Mouse (Mus musculus) G1E (cell line): Measurements from ENCODE around the gene Fxyd7. TPM values are rescaled to one million over a fixed set of nuclear protein-coding genes. Genes with fewer than 3 reads are reported as not detected.

Experiments
- ATAC-seq: 2 replicates; pipeline ENCODE4 v1.8.0; 2016; ENCODE audit warnings: mild to moderate bottlenecking; ENCODE audit not compliant: insufficient number of reproducible peaks, poor library complexity, low FRiP score, severe bottlenecking; ENCODE audit errors: extremely low read depth
- DNase-seq: peaks from one replicate; pipeline ENCODE4 v3.0.0; 2012; ENCODE audit warnings: low spot score
- H3K27me3 ChIP-seq: 2 replicates; pipeline ENCODE4 v1.6.1; 2012; ENCODE audit warnings: mild to moderate bottlenecking, low read length, inconsistent platforms; ENCODE audit not compliant: insufficient read depth
- H3K36me3 ChIP-seq: replicated peaks from 2 replicates; pipeline ENCODE3; 2012; ENCODE audit warnings: mild to moderate bottlenecking, inconsistent platforms
- H3K4me1 ChIP-seq: 2 replicates; pipeline ENCODE4 v1.6.1; 2012; ENCODE audit warnings: low read depth, low read length, inconsistent platforms, mixed read lengths; ENCODE audit not compliant: insufficient read depth
- H3K4me3 ChIP-seq: 2 replicates; pipeline ENCODE4 v1.5.1; 2012; ENCODE audit warnings: low read depth, mild to moderate bottlenecking, inconsistent platforms, low read length, moderate library complexity, mixed read lengths
- H3K9me3 ChIP-seq: replicated peaks from 2 replicates; pipeline ENCODE4 v1.6.1; 2012; ENCODE audit warnings: inconsistent platforms
- CTCF ChIP-seq: IDR thresholded peaks from 2 replicates; pipeline ENCODE4 v1.5.1; 2012; ENCODE audit warnings: low read depth, low read length, inconsistent platforms, mixed read lengths
- GATA1 ChIP-seq: IDR thresholded peaks from 2 replicates; pipeline ENCODE4 v1.6.1; 2012; ENCODE audit warnings: borderline replicate concordance, low read length, inconsistent platforms, mixed read lengths
- GATA2 ChIP-seq: IDR thresholded peaks from 2 replicates; pipeline ENCODE4 v1.6.1; 2012; ENCODE audit warnings: low read depth, low read length, inconsistent platforms, borderline replicate concordance
- POLR2AphosphoS5 ChIP-seq: IDR thresholded peaks from 2 replicates; pipeline ENCODE4 v1.6.1; 2012; ENCODE audit warnings: low read depth, low read length, inconsistent platforms; ENCODE audit not compliant: insufficient replicate concordance
- TAL1 ChIP-seq: conservative IDR thresholded peaks from 2 replicates; pipeline ENCODE4 v1.6.1; 2012; ENCODE audit warnings: low read depth, low read length, inconsistent platforms, mixed read lengths
- polyA plus RNA-seq: library from polyadenylated mRNA; stranded (reverse); fragments of >175 nt; gene quantifications from 2 replicates; pipeline ENCODE4 v1.2.3, GENCODE M21; 2012
- total RNA-seq, 2 experiments: library from RNA; stranded (forward) in 1 of 2; stranded (reverse) in 1 of 2; fragments of 200-1000 nt in 1 of 2; fragments of >200 nt in 1 of 2; fragmentation: Nextera tagmentation in 1 of 2; gene quantifications; 2 replicates each; pipeline ENCODE4 v1.2.3; 2014 to 2017

The Fxyd7 gene
- total and polyA plus RNA-seq, 3 experiments: not detected

DNA sequence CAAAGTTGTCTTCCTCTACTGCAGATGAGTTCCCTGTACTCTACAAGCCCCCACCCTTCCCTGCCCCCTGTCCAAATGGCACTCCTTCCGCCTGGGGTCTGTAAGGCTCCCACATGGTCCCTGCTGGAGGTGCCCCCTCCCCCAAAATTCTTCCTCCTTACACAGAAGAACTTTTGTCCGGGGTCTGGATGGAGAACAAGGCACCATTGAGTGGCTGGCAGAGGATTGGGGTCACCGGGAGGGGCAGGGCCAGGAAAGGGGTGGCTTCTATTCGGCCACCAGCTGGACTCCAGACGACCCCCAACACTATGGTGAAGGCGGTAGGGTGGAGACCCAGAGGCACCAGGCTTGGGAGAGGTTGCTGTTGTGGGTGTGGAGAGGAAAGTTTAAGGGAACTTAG, 26.2 kb upstream of the Fxyd7 start:
- TF ChIP-seq TAL1 (no peak), POLR2AphosphoS5 (no peak), GATA1 (no peak), GATA2 (no peak), CTCF (no peak)
- no peaks in the 10 kb centered on the region for H3K27me3 ChIP-seq
- H3K4me1 ChIP-seq: no peaks in the 10 kb centered on the region
- no peak overlapping the region for H3K4me3 ChIP-seq
- H3K9me3 ChIP-seq: peaks cover 14% of the 10 kb centered on the region
- no peaks in the 10 kb centered on the region for H3K36me3 ChIP-seq
- DNase-seq (no peak), ATAC-seq (no peak)

GRCm38 (mm10) chr7:31076492-31076891, 25.2 kb upstream of the Fxyd7 start, which contains the start of gene Fxyd3:
TSS of gene Fxyd3 (minus strand) at chr7:31076704.
- Histone ChIP-seq H3K27me3 (no peaks in the 10 kb centered on the region), H3K4me3 (no peak within 1 kb of the TSS), H3K36me3 (no peaks in the 10 kb centered on the region), H3K9me3 (peaks cover 12% of the 10 kb centered on the region), H3K4me1 (no peaks in the 10 kb centered on the region)
- TF ChIP-seq CTCF (no peak), POLR2AphosphoS5 (no peak), GATA1 (no peak), TAL1 (no peak), GATA2 (no peak)
- DNase-seq: no peak
- no peak for ATAC-seq

DNA sequence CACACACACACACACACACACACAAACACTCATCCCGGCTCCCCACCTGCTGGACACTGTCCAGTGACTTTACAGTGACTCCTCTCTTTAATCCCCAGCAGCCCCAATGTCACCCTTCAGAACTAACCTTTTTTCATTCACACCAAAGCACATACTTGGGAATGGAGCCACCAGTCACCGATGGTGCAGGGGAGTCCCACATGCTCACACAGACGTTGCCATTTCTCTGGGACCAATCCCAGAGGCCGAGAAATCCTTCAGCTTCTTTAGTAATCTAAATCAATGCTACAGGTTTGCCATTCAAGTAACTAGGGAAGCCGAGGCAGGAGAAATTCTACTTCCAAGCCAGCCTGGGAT, 23.4 kb upstream of the Fxyd7 start:
- Histone ChIP-seq H3K9me3 (peaks cover 15% of the 10 kb centered on the region), H3K4me1 (no peaks in the 10 kb centered on the region), H3K27me3 (no peaks in the 10 kb centered on the region), H3K36me3 (no peaks in the 10 kb centered on the region), H3K4me3 (no peak overlapping the region)
- DNase-seq (no peak), ATAC-seq (no peak)
- no peak for TF ChIP-seq POLR2AphosphoS5
- TF ChIP-seq GATA2: no peak
- TF ChIP-seq GATA1: no peak
- no peak for TF ChIP-seq TAL1
- TF ChIP-seq CTCF: no peak

DNA sequence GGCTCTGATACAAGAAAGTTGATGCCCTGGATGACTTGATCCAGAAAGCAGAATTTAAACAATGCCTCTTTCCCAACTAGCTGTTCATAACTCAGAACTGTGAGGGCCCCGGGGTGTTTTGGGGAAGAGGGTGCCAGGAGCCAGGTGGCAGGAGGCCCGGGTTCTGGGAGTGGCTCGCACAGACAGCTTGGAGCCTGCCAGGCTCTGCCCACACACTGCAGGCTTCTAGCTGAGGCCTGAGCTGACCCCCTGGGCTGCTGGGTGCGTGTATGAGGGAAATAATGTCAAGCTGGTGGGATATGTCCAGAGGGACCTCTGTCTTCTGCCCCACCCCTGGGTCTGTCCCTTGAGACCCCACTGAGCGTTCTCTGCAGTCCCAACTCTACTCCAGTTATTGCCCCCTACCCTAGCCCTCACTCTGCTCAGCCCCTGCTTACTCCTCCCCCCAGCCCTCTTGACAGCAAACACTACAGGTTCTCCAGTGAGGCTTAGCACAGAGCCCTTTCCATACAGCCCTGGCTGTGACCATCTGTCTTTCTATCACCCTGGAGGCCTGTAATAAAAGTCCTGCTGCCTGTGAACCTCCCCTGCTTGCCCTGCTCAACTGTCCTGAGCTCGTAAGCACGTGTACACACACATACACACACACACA, 22.9 kb upstream of the Fxyd7 start:
- TF ChIP-seq CTCF: no peak
- no peak for TF ChIP-seq POLR2AphosphoS5
- no peak for TF ChIP-seq GATA2
- no peak for TF ChIP-seq GATA1
- no peak for TF ChIP-seq TAL1
- no peak for ATAC-seq
- no peaks in the 10 kb centered on the region for H3K4me1 ChIP-seq
- H3K36me3 ChIP-seq: no peaks in the 10 kb centered on the region
- peaks cover 21% of the 10 kb centered on the region for H3K9me3 ChIP-seq
- H3K27me3 ChIP-seq: no peaks in the 10 kb centered on the region
- no peak overlapping the region for H3K4me3 ChIP-seq
- DNase-seq: no peak

- peaks cover 27% of the 10 kb centered on the region for H3K9me3 ChIP-seq
- TF ChIP-seq GATA1 (no peak), CTCF (no peak), POLR2AphosphoS5 (no peak), TAL1 (no peak), GATA2 (no peak)
- no peak overlapping the region for H3K4me3 ChIP-seq
- ATAC-seq (no peak), DNase-seq (no peak)
- no peaks in the 10 kb centered on the region for H3K27me3 ChIP-seq
- no peaks in the 10 kb centered on the region for H3K36me3 ChIP-seq
- no peaks in the 10 kb centered on the region for H3K4me1 ChIP-seq
Observed at GRCm38 (mm10) chr7:31073546-31073945, 22.3 kb upstream of the Fxyd7 start.

GRCm38 (mm10) chr7:31072326-31072725, 21.1 kb upstream of the Fxyd7 start:
- TF ChIP-seq GATA2 (no peak), CTCF (no peak), POLR2AphosphoS5 (no peak), TAL1 (no peak), GATA1 (no peak)
- DNase-seq (no peak), ATAC-seq (no peak)
- H3K27me3 ChIP-seq: no peaks in the 10 kb centered on the region
- peaks cover 34% of the 10 kb centered on the region for H3K9me3 ChIP-seq
- no peaks in the 10 kb centered on the region for H3K4me1 ChIP-seq
- H3K4me3 ChIP-seq: no peak overlapping the region
- H3K36me3 ChIP-seq: no peaks in the 10 kb centered on the region

GRCm38 (mm10) chr7:31070324-31070723, 19.1 kb upstream of the Fxyd7 start:
- Histone ChIP-seq H3K4me1 (no peaks in the 10 kb centered on the region), H3K4me3 (no peak overlapping the region), H3K27me3 (no peaks in the 10 kb centered on the region), H3K9me3 (peaks cover 34% of the 10 kb centered on the region), H3K36me3 (no peaks in the 10 kb centered on the region)
- ATAC-seq (no peak), DNase-seq (no peak)
- TF ChIP-seq POLR2AphosphoS5 (no peak), TAL1 (no peak), GATA2 (no peak), GATA1 (no peak), CTCF (no peak)
